Mouse (Mus musculus) limb, embryonic 12.5 days (tissue): Measurements from ENCODE around the gene Tmem150b. TPM values are rescaled to one million over a fixed set of nuclear protein-coding genes. Genes with fewer than 3 reads are reported as not detected.

Experiments
- ATAC-seq: fragments of 200-750 bp; cut with Nextera tagmentation; 2 replicates; pipeline ENCODE4 v1.8.0; 2017; ENCODE audit warnings: low read depth, moderate TSS enrichment; ENCODE audit not compliant: insufficient number of reproducible peaks, insufficient read depth, low FRiP score, low TSS enrichment
- H3K27ac ChIP-seq: fragments of 300-500 bp; sonication (generic); 2 replicates; pipeline ENCODE4 v1.5.1; 2016; ENCODE audit warnings: mild to moderate bottlenecking, moderate library complexity
- H3K27me3 ChIP-seq: fragments of 300-500 bp; sonication (generic); 2 replicates; pipeline ENCODE4 v1.6.1; 2016; ENCODE audit warnings: mild to moderate bottlenecking, moderate library complexity
- H3K36me3 ChIP-seq: fragments of 300-500 bp; sonication (generic); 2 replicates; pipeline ENCODE4 v1.6.1; 2016; ENCODE audit warnings: mild to moderate bottlenecking, moderate library complexity
- H3K4me1 ChIP-seq: fragments of 300-500 bp; sonication (generic); replicated peaks from 2 replicates; pipeline ENCODE4 v1.6.1; 2016
- H3K4me2 ChIP-seq: fragments of 300-500 bp; sonication (generic); 2 replicates; pipeline ENCODE4 v1.6.1; 2016; ENCODE audit warnings: mild to moderate bottlenecking, moderate library complexity
- H3K4me3 ChIP-seq: fragments of 300-500 bp; sonication (generic); replicated peaks from 2 replicates; pipeline ENCODE4 v1.5.1; 2016; ENCODE audit warnings: mild to moderate bottlenecking
- H3K9ac ChIP-seq: fragments of 300-500 bp; sonication (generic); replicated peaks from 2 replicates; pipeline ENCODE4 v1.6.1; 2016; ENCODE audit warnings: mild to moderate bottlenecking, moderate library complexity
- H3K9me3 ChIP-seq: fragments of 300-500 bp; sonication (generic); 2 replicates; pipeline ENCODE4 v1.6.1; 2016; ENCODE audit warnings: mild to moderate bottlenecking, moderate library complexity
- WGBS: fragments of 180-500 bp; shearing (Covaris S2); methylation state at CpG from one replicate; pipeline ENCODE4 v1.1.7; 2016; 5-methylcytosine and 5-hydroxymethylcytosine counted together
- polyA plus RNA-seq: library from polyadenylated mRNA; unstranded; fragments of >200 nt; fragmentation: Nextera tagmentation; extraction: Ambion mirVana; gene quantifications from 2 replicates; pipeline ENCODE4 v1.2.1, GENCODE M21; 2016

The Tmem150b gene
- polyA plus RNA-seq, 1 experiment from 2014 or later, result 0.13 TPM

GRCm38 (mm10) chr7:4659911-4660443 lies 65.1 kb downstream of the Tmem150b start:
- Histone ChIP-seq H3K27ac (peak overlapping the region; percentile 97), H3K27me3 (no peaks in the 10 kb centered on the region), H3K9ac (peak overlapping the region; percentile 93), H3K4me3 (peak overlapping the region; percentile 83), H3K9me3 (no peaks in the 10 kb centered on the region), H3K36me3 (peaks cover 20% of the 10 kb centered on the region), H3K4me1 (peaks cover 40% of the 10 kb centered on the region), H3K4me2 (peak overlapping the region; percentile 99)
- 75% methylated on average over 3 of the region's 3 CpGs for WGBS
- no peak for ATAC-seq

DNA sequence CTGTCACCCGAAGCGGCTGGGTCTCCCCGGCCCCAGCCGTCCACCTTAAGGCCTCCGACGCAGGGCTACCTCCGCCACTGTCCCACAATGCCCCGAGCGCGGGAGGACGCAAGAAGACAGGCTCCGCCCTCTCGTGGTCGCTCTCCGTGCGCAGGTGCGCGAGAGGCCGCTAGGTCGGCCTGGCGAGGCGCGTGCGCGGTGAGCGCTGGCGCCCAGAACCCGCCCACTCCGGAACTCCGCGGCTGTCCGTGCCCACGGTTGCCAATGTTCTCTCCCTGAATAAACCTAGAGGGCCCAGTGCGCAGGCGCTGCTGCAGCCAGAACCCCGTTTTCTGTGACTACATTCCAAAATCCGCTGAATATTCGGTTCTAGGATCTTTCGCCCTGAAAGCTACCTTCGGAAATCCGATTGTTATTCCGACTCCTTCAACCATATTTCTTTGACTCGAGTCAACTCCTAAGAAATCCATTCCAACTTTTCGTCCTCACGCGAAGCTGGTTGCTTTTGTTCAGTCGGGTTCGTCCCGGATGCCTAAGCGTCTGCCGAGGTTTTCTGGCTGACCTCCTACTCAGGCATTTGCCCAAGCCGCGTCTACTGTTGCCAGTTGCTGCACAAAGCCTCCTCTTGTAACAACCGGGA lies 66.0 kb downstream of the Tmem150b start, which contains the start of gene Ppp6r1:
Ppp6r1 (minus strand) TSS at position 108 of the 640 bp plus-strand sequence.
- Histone ChIP-seq H3K27me3 (no peaks in the 10 kb centered on the region), H3K9me3 (no peaks in the 10 kb centered on the region), H3K4me1 (peaks cover 40% of the 10 kb centered on the region), H3K27ac (peak within 1 kb of the TSS; percentile 97), H3K9ac (peak within 1 kb of the TSS; percentile 93), H3K36me3 (peaks cover 16% of the 10 kb centered on the region), H3K4me2 (peak within 1 kb of the TSS; percentile 99), H3K4me3 (peak within 1 kb of the TSS; percentile 83)
- peak; percentile 97 for ATAC-seq
- WGBS, result under 1% methylated on average over 54 of the region's 54 CpGs

GRCm38 (mm10) chr7:4658128-4658907 lies 66.7 kb downstream of the Tmem150b start:
- peak overlapping the region; percentile 83 for H3K4me3 ChIP-seq
- H3K36me3 ChIP-seq, result peaks cover 19% of the 10 kb centered on the region
- under 1% methylated on average over 71 of the region's 78 CpGs for WGBS
- H3K9ac ChIP-seq, result peak overlapping the region; percentile 93
- peaks cover 40% of the 10 kb centered on the region for H3K4me1 ChIP-seq
- peak overlapping the region; percentile 99 for H3K4me2 ChIP-seq
- H3K27me3 ChIP-seq, result no peaks in the 10 kb centered on the region
- H3K27ac ChIP-seq, result peak overlapping the region; percentile 97
- no peaks in the 10 kb centered on the region for H3K9me3 ChIP-seq
- ATAC-seq, result peak; percentile 63

DNA sequence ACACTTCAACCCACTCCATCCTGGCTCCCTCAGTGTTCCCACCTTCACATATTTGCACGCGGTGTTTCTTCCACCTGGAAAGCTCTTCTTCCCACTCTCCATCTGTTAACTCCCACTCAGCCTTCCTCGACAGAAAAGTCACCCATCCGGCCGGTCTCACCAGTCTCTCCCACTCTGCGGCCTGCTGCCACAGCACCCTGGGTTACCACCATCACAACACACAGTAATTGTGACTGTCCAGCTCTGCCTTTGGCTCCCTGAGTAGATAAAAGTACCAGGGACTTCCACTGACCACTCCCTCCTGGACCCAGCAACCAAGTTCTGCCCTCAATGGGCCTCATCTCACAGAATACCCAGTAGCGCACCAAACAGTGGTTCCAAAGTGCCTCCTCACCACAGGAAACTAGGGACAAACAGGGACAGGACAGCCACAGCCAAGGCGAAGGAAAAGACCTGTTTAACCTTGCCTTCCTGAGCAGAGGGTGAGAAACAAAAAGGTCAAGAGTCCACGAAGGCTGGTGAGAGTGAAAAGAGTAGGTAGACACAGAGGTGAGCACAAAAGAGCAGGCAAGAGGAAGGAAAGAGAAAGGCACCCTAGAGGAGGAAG lies 67.4 kb downstream of the Tmem150b start:
- H3K4me2 ChIP-seq, result peak overlapping the region; percentile 99
- H3K9ac ChIP-seq, result peak overlapping the region; percentile 93
- no peaks in the 10 kb centered on the region for H3K9me3 ChIP-seq
- H3K27me3 ChIP-seq, result no peaks in the 10 kb centered on the region
- peaks cover 40% of the 10 kb centered on the region for H3K4me1 ChIP-seq
- WGBS, result 54% methylated on average over 9 of the region's 9 CpGs
- ATAC-seq, result no peak
- peak overlapping the region; percentile 83 for H3K4me3 ChIP-seq
- H3K27ac ChIP-seq, result peak overlapping the region; percentile 17; the same call in 1 of the 2 replicates
- H3K36me3 ChIP-seq, result peaks cover 23% of the 10 kb centered on the region

Other genes starting within 250 kb of the Tmem150b start
- 65.3 and 70.3 TPM in 2 replicates for gene Ppp1r12c, start 223.6 kb downstream of the Tmem150b start, polyA plus RNA-seq
- gene Tnnt1, start 208.9 kb downstream of the Tmem150b start, polyA plus RNA-seq, result 186 and 195 TPM in 2 replicates
- gene Tnni3, start 201.0 kb downstream of the Tmem150b start, polyA plus RNA-seq, result 4.3 and 5.7 TPM in 2 replicates
- 3.7 and 4.1 TPM in 2 replicates for gene Dnaaf3, start 192.8 kb downstream of the Tmem150b start, polyA plus RNA-seq
- 6.6 and 6.8 TPM in 2 replicates for gene Syt5, start 177.7 kb downstream of the Tmem150b start, polyA plus RNA-seq
- gene Ptprh, start 121.2 kb downstream of the Tmem150b start, polyA plus RNA-seq, result not detected in 2 replicates
- gene Tmem86b, start 93.8 kb downstream of the Tmem150b start, polyA plus RNA-seq, result 1.9 and 2.4 TPM in 2 replicates
- gene Ppp6r1, start 66.2 kb downstream of the Tmem150b start, polyA plus RNA-seq, result 10.6 and 14.8 TPM in 2 replicates
- 107 and 111 TPM in 2 replicates for gene Hspbp1, start 40.2 kb downstream of the Tmem150b start, polyA plus RNA-seq
- gene Brsk1, start 34.6 kb downstream of the Tmem150b start, polyA plus RNA-seq, result 2.4 and 3.6 TPM in 2 replicates
- gene Kmt5c, start 14.9 kb upstream of the Tmem150b start, polyA plus RNA-seq, result 67.3 and 73.3 TPM in 2 replicates
- gene Cox6b2, start 27.8 kb upstream of the Tmem150b start, polyA plus RNA-seq, result 61.5 and 70.0 TPM in 2 replicates
- gene Fam71e2, start 46.1 kb upstream of the Tmem150b start, polyA plus RNA-seq, result not detected in 2 replicates
- not detected in 2 replicates for gene Il11, start 57.6 kb upstream of the Tmem150b start, polyA plus RNA-seq
- 0.54 TPM in 1 of 2 replicates, not detected in the other for gene Tmem190, start 57.7 kb upstream of the Tmem150b start, polyA plus RNA-seq
- 6.5 and 6.8 TPM in 2 replicates for gene Tmem238, start 64.4 kb upstream of the Tmem150b start, polyA plus RNA-seq
- gene Rpl28, start 67.6 kb upstream of the Tmem150b start, polyA plus RNA-seq, result 396 and 399 TPM in 2 replicates
- gene Ube2s, start 87.3 kb upstream of the Tmem150b start, polyA plus RNA-seq, result 437 and 457 TPM in 2 replicates
- 0.12 and 0.21 TPM in 2 replicates for gene Shisa7, start 119.4 kb upstream of the Tmem150b start, polyA plus RNA-seq
- gene Isoc2b, start 145.0 kb upstream of the Tmem150b start, polyA plus RNA-seq, result 4.2 and 5.2 TPM in 2 replicates
- 0.97 and 1.3 TPM in 2 replicates for gene Isoc2a, start 151.9 kb upstream of the Tmem150b start, polyA plus RNA-seq
- gene Gm36210, start 181.3 kb upstream of the Tmem150b start, polyA plus RNA-seq, result not detected in 2 replicates
- 3.6 and 4.2 TPM in 2 replicates for gene Zfp628, start 190.0 kb upstream of the Tmem150b start, polyA plus RNA-seq
- 3.1 and 4.4 TPM in 2 replicates for gene Nat14, start 196.8 kb upstream of the Tmem150b start, polyA plus RNA-seq
- 2.5 and 3.1 TPM in 2 replicates for gene Ssc5d, start 200.5 kb upstream of the Tmem150b start, polyA plus RNA-seq
- 0.29 and 0.51 TPM in 2 replicates for gene Sbk2, start 239.2 kb upstream of the Tmem150b start, polyA plus RNA-seq
- not detected in 2 replicates for gene Sbk3, start 245.9 kb upstream of the Tmem150b start, polyA plus RNA-seq